Mouse (Mus musculus): ENCODE data around the gene Fgd1.

The Fgd1 gene

DNA sequence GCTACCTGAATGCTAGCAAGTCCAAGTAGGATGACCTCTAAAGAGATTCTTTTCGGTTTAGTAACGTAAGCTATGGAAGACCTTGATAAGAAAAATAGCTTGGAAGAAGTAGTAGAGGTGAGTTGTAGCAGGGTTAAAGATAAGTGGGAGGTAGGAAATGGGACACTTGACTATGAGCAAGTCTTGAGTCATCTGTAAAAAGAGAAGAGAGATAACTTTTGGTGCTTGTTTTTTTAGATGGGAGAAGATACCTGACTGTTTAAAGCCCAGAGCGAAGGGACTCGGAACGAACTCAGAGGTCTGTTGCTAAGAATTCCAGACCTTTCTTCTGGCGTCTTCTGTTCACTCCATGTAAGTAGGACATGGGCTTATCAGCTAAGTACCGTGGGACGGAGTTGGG is at the start of gene Fgd1:
Gene Fgd1 (plus strand): TSS at position 301 of the 400 bp plus-strand sequence.
- WGBS: 91% methylated on average over 8 of the region's 8 CpGs

DNA sequence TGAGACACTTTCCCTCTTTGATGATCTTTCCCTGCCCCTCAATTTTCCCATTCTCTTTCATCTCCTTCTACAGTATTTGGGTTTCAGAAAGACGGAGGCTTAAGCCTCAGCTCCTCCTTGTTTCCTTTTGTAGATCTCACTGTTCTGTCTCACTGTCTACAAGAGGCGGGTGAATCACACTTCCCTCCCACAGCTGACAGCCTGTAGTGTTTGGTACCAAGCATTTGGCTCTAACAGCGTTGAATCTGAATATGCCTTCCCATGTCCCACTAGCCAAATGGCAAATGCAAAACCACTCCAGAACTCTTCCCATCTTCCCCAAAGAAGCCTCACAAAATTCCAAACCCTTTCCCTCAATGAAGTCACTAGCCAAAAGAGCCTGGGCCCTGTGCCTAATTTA is 49.2 kb upstream of the Fgd1 start:
- WGBS: 50% methylated on average over 3 of the region's 3 CpGs

DNA sequence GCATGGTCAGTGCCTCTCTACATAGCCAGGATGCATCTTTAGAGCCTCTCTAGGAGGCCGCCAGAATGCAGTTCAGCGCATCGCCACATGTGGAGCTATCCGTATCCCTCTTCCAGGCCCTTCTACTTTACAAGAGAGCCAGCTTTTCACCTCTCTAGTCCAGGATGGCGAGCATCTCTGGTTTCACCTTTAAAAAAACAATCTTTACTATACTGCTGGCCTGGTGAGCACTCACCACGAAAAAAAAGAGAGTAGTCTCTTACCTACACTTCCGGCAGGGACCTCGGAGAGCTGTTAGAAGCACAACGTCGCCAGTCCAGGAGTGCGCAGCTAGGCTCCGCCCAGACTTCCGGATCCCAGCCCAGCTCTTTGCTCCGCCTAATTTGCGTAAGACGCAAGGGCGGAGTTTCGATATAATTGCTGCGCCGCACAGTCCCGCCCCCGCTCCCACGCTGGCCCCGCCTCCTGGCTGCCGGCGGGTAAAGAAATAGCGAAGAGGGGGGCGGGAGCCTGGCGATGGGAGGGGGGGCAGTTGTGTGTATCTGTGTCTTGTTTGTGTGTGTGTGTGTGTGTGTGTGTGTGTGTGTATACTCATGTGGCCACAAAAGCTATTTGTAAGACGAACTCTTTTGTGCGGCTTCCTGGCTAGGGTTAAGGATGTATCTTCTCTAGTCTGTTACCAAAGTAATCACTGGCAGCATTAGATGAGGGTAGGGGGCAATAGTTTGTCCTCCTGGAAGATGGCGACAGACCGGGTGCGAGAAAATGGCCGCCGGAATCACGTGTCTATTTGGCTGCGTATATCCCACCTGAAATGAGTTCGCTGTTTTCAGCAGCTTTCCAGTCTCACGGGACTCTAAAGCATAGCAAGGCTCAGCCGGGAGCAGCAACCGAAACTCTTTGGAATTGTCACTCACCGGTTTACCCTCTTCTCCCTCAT is 28.7 kb upstream of the Fgd1 start, which contains the start of gene Gnl3l:
Gene Gnl3l (minus strand): TSS at position 385 of the 940 bp plus-strand sequence.
- WGBS: 5% methylated on average over 43 of the region's 43 CpGs

DNA sequence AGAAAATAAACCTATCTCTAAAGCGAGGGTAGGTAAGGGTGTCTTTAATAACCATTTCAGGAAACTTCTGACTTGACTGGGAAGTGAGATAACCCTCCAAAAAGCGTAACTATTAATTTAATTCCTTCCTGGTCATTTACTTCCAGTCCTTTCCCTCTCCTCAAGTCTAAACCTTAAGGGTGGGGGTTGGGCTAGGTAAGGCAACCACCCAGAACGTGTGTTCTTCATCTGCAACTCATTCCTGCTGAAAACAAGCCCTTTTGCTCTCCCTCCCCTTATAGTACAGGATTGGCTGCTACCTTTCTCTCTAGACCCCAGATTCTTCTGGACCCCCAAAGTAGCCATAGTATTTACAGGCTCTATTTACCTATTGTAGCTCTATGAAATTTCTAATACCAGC is 28.1 kb upstream of the Fgd1 start:
- WGBS: 0% methylated on average over 3 of the region's 3 CpGs

DNA sequence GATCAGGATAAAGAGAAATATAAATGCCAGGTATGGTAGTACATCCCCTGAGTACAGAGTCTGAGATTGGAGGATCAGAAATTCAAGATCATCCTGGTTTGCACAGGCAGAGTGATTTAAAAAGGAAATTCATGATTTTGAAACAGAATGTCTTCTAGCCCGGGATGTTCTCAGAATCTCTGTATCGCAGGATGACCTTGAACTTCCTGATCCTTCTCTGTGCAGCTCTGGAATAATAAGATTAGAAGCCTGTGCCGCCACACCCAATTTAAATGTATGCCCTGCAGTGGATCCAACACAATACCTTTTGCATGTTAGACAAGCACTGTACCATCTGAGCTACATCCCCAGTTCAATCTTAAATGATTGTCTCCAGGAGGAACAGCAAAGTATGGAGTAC is 27.2 kb upstream of the Fgd1 start:
- WGBS: 80% methylated on average over 3 of the region's 3 CpGs

DNA sequence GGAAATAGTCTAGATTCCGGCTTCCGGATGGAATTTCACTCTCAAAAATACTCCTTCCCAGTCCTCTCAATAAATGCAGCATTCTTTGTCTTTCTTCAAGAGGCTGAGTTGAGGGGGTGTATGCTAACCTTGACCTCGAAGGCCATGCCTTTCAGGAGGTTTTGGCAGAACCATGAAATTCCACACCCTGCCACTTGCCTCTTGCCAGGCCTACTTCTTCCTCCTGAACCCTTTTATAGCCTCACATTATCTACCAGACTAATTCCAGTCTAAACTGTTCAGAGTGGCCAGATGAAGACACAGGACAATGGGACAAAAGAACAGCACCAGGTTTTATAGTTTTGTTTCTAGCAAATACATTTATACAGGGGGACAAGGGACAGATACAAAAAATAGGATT is 14.6 kb upstream of the Fgd1 start:
- 72% methylated on average over 3 of the region's 3 CpGs for WGBS

DNA sequence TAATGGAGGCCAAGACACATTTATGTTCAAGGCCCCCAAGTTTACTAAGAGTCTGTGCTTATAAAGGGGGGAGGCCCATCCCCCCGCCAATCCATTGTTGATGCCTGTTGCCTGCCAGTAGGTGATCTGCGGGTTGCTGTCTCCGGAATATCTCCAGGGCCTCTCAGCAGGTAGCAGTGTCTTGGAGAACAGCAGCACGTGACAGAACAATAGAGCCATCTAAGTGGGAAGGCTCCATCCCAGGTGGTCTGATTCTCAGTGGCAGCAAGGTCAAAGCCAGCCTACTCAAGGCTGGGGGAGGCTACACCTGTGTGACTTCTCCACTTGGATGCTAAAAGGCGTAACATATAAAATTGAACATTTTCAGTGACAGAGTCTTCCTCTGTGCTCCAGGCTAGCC is 4.7 kb upstream of the Fgd1 start:
- 59% methylated on average over 5 of the region's 5 CpGs for WGBS

DNA sequence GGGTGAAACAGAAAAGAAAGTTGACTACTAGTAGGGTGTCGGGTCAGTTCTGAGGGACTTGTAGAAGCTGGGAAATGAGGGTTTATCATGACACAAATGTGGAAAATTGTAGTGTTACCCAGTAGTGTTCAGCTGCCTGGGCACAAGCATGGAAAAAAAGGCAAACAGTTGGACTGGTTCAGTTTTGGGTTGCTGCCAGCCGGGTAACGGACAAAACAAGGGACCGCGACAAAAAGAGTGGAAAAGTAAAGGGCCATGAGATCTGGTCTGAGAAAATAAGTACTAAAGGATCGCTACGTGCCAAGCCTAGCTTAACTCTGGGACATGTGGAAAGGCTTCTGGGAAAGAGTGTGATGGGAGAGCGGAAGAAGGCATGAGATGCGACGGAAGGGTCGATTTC is 371 bp downstream of the Fgd1 start:
- WGBS: 23% methylated on average over 11 of the region's 11 CpGs

DNA sequence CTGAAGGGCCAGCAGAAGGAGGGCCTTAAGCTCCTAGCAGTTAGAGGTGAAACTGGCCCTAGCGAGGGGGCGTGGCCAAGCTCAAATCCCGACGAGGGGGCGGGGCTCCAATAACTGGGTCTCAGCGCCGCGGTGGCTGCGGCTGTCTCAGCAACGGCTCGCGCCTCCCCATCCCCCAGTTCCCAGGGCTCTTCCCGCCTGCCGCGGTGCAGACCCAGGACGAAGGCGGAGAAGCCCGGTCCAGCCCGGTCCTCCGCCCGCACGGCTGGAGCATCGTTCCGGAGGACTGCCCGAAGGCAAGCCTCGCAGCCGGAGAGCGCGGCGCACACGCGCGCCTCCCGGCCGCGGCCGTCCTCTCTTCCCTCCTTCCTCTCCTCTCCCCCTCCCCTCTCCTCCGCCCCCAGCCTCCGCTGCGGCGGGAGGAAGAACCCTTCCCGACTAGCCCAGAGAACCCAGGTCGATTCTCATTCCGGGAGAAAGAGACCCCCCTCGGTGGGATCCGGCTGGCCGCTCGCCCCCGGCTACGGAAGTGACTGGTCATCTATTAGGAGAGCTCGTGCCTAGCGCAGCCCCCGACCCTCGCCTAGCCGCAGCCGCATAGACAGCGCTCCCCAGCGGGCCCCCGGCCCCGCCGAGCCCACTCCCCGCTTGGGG is 954 bp downstream of the Fgd1 start:
- WGBS: 12% methylated on average over 42 of the region's 62 CpGs

DNA sequence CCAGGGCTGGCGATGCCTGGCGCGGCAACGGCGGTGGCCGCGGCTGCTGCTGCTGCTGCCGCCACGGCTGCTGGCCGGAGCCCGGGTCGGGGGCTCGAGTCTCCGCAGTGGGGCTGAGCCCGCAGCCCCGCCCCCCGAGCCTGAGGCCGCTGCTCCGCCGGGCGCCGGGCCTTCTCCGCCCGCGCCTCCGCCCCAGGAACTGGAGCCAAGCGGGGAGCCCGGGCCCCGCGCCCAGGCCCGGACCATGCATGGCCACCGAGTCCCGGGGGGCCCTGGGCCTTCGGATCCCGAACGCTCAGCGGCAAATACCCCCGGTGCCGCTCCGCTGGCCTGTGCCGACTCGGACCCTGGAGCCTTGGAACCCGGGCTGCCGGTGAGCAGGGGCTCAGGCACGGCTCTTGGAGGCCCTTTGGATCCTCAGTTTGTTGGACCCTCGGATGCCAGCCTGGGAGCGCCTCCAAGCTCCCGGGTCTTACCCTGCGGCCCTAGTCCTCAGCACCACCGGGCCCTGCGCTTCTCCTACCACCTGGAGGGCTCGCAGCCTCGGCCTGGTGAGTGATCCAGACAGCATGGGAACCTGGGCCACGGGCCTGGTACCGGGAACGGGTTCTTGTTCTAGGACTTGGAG is 1.6 kb downstream of the Fgd1 start:
- WGBS: 7% methylated on average over 30 of the region's 56 CpGs

DNA sequence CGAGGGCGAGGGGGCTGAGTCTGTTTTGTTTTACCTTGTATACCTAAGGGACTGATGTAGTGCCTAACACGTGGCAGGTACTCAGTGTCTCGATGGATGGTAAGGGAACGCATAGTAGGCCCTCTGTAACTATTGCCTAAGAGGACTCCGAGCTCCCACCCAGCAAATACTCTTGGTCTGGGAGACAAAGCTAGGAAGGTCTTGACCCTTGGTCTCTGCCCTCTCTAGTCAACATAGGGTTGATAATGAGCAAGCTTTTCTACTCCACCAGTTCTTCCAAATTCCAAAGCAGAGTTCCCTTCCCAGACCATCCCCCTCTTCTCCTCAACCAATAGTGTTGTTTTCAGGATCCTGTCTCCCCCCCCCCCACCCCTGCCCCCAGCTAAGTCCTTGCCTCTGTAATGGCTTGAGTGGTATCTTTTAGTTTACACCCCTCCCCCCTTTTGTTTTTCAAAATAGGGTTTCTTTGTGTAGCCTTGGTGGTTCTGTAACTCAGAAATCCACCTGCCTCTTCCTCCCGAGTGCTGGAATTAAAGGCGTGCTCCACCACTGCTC is 3.8 kb downstream of the Fgd1 start:
- 56% methylated on average over 8 of the region's 8 CpGs for WGBS

DNA sequence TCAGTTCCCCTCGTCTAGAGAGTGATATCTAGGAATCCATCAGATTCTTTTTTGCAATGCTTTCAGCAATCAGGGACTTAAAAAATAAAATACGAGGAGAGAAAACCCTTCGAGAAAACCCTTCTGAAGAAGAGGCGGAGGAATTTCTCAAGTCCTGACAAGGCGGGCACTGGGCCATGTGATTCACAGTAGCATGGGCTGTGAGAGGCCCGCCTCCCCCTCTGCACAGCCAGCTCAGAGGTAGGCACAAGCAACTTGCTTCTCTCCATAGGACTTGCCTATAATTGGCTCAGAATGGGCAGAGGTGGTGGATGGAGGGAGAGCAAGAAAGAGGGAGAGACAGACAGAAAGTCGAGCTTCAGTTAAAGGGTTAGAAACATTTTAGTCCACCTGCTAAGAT is 4.4 kb downstream of the Fgd1 start:
- WGBS: 35% methylated on average over 7 of the region's 7 CpGs

DNA sequence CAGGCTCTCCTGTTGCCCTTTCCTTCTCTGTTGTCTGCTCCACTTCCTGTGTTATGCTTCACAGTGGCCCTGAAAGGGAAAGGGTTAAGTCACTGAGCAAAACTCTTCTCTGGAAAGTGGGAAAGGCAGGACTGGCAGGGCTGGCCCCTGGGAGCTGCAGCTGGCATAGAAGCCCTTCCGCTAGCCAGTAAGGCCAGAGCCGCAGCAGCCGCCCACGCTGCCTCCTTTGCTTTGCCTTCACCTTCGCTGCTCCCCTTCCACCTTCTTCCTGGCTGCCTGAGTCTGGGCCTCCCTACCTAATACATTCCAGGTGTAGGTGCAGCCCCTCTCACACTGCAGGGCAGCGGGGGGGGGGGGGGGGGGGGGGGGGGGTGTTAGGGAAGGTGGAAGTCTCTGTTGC is 8.5 kb downstream of the Fgd1 start:
- WGBS: 35% methylated on average over 5 of the region's 6 CpGs

DNA sequence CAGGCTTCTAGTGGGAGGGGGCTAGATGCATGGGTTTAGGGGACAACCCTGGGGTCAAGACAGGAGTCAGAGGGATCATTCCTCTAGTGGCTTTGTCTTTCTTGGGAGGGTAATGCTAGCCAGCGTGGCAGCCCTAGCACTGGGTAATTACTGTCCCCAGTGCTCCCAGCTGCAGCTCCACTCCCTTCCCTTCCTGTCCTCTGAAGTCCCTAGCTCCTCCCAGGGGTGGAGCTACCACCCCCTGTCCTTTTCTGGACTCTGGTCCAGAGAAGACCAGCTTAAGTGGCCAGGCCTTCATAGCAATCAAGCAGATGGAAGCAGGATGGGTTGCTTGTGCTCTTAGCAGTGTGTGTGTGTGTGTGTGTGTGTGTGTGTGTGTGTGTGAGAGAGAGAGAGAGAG is 9.6 kb downstream of the Fgd1 start:
- 31% methylated on average over 1 of the region's 1 CpGs for WGBS

DNA sequence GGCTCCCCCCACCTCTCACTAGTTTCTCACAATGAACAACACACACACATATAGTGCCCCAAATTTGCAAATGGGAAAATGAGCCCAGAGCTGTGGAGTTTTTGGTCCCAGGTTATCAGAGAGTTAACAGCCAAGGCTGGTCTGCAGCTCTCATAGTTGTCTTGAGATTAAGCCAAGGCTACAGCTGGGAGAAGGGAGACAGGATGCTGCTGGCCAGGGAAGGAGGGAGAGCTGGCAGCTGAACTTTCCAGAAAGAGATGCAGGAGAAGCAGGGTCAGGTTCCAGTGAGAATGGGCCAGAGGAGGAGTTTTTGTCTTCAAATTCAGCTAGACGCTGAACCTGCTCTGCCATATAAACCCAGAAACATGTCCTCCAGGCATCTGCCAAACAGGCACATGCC is 13.4 kb downstream of the Fgd1 start:
- 44% methylated on average over 1 of the region's 1 CpGs for WGBS

DNA sequence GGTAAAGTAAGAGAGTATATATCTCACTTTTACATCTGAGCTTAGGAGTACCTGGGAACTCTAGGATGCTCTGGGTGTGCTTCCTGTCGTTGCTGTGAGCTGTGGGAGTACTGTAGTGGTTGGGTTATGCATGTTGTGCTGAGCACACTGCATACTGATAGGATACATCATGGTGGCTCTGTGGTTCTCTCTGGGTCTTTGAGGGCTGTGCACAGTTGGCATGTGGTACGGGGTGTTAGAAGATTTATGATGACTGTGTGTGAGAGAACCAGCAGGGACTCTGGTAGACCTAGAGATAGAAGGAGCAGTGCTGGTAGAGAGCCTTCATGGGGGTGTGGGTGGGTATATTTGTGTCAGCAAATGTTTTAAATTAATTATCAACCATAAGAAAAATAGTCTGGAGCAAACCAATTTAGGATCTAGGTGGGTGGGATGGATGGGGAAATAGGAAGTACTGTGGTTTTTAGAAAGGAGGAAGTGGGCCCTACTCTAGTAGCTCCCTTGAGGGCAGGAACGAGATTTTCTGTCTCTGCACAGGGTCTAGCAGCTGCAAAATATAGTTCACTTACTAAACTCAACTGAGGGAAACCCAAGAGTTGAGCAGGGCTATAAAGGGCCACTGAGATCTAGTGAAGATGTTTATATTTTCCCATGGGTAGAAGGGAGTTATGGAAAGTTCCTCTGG is 15.8 kb downstream of the Fgd1 start:
- WGBS: 53% methylated on average over 3 of the region's 3 CpGs

DNA sequence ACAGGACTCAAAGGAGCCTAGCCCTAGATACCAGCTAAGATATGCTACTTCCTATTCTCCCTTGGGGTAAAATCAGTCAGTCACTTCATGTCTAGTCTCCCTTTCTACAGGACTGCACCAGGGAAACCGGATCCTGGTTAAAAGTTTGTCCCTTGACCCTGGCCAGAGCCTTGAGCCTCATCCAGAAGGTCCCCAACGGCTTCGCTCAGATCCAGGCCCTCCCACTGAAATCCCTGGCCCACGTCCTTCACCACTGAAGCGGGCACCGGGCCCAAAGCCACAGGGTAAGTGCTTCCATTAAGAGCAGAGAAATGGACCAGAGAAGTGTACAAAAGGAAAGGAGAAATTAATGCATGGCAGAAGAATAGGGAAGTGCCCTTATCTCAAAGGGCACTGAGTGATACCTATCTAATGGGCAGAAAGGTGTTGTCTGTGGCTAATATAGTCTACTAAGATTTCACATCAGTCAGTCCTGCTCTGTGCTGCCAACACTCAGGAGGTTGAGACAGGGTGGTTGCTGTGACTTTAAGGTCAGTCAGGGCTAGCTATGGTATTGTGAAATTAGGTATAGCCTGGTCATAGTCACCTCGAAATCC is 20.2 kb downstream of the Fgd1 start:
- WGBS: 78% methylated on average over 7 of the region's 7 CpGs

DNA sequence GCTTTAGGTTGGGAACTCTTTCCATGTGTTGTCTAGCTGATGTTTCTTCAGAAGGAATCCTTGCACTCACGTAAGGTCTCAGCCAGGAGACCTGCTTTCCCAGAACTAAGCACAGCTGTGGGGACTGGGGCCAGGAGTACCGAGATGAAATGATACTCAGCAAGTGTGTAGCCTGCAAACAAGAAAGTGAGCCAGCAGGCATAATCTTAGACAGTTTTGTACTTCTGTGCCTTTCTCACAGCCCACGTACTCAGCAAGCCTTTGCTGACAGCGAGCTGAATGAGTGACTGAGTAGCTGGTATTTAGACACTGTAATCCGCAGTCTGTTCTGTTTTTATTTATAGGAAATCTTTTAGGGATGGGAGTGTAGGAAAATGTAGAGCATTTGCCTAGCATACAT is 21.9 kb downstream of the Fgd1 start:
- 52% methylated on average over 5 of the region's 5 CpGs for WGBS

DNA sequence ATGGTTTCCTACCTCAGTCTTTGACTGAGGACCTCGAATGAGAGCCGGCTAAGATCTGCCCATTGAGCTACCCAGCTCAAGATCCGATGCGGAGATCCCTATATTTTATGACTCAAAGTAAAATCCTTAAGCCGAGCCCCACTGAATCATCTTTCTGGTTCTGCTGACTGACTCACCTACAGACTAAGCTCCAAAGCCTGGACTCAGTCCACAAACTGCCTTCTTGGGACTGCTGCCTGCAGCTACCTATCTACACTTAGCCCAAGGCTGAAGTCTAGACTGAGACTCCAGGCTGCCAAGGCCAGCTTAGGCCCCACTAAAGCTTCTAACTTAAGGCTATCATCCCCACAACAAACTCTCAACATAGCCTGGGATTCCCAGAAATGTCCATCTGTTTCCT is 30.1 kb downstream of the Fgd1 start:
- WGBS: 77% methylated on average over 5 of the region's 5 CpGs

DNA sequence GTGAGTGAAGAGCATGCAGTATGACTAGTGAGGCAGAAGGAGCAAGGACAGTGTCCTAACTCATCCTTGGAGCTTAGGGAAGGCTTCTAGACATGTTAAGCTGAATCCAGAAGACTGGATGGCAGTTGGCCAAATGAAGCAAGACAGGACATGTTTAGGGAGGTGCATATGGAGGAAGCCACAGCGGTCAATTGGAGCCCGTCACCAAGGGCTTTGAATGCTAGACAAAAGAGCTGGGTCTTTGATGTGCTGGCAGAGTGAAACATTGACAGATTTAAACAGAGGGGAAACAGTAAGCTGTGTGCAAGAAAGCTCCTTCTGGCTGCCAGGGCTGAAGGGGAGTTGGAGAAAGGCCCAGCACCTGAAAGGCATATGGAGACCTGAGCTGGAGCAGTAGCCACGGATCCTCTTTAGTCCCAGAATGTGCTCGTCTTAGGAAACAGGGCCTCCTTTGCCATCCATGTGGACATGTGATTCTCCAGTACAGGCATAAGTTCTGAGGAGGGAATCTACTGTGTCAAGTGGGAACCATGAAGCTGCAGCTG is 31.1 kb downstream of the Fgd1 start:
- 50% methylated on average over 4 of the region's 4 CpGs for WGBS

DNA sequence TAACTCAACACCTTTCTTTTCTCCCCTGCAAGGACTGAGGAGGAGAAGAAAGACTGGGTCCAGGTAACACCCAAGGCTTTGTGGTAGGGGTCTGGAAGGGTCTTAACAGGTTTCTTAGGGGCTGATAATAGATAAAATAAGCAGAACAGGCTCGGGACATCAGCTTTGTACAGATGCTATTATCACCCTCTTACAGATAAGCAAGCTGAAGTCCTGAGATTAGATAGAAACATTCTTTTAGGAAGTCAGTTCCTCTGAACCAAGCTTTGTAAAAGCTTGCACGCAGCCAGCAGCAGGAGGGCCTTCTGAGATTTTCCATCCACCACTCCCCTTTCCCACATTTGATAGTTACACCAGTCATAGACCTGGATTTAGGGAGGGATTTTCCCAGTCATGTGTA is 39.6 kb downstream of the Fgd1 start:
- 80% methylated on average over 2 of the region's 2 CpGs for WGBS
